Mouse (Mus musculus) midbrain, embryonic 10.5 days (tissue): ENCODE measurements around the gene Eif2s2. TPM values are rescaled to one million over a fixed set of nuclear protein-coding genes. Genes with fewer than 3 reads are reported as not detected.
"Not testable (repeated sequence)": the region's sequence is repeated elsewhere in the genome, so short reads cannot be mapped to it uniquely, and the experiment has no call there.

ENCODE experiments used
- DNase-seq: peaks from one replicate; pipeline ENCODE4 v3.0.0-alpha.2; 2017; ENCODE audit warnings: low spot score
- H3K27ac ChIP-seq: fragments of 300-500 bp; sonication (generic); replicated peaks from 2 replicates; pipeline ENCODE4 v1.5.1; 2016; ENCODE audit warnings: mild to moderate bottlenecking
- H3K27me3 ChIP-seq: fragments of 300-500 bp; sonication (generic); 2 replicates; pipeline ENCODE4 v1.6.1; 2016; ENCODE audit warnings: low read depth, mild to moderate bottlenecking; ENCODE audit not compliant: poor library complexity, severe bottlenecking
- H3K36me3 ChIP-seq: fragments of 300-500 bp; sonication (generic); 2 replicates; pipeline ENCODE4 v1.6.1; 2016; ENCODE audit warnings: mild to moderate bottlenecking, moderate library complexity
- H3K4me1 ChIP-seq: fragments of 300-500 bp; sonication (generic); 2 replicates; pipeline ENCODE4 v1.6.1; 2016
- H3K4me3 ChIP-seq: fragments of 300-500 bp; sonication (generic); 2 replicates; pipeline ENCODE4 v1.5.1; 2016; ENCODE audit warnings: mild to moderate bottlenecking, moderate library complexity
- H3K9me3 ChIP-seq: fragments of 300-500 bp; sonication (generic); replicated peaks from 2 replicates; pipeline ENCODE4 v1.6.1; 2016; ENCODE audit warnings: mild to moderate bottlenecking
- WGBS: fragments of 180-500 bp; shearing (Covaris S2); methylation state at CpG from one replicate; pipeline ENCODE4 v1.1.7; 2016; 5-methylcytosine and 5-hydroxymethylcytosine counted together
- polyA plus RNA-seq: library from polyadenylated mRNA; unstranded; fragments of >200 nt; fragmentation: Nextera tagmentation; extraction: Ambion mirVana; gene quantifications from 2 replicates; pipeline ENCODE4 v1.2.1, GENCODE M21; 2016

The Eif2s2 gene
- polyA plus RNA-seq, 1 experiment from 2014 or later = 119 TPM

DNA sequence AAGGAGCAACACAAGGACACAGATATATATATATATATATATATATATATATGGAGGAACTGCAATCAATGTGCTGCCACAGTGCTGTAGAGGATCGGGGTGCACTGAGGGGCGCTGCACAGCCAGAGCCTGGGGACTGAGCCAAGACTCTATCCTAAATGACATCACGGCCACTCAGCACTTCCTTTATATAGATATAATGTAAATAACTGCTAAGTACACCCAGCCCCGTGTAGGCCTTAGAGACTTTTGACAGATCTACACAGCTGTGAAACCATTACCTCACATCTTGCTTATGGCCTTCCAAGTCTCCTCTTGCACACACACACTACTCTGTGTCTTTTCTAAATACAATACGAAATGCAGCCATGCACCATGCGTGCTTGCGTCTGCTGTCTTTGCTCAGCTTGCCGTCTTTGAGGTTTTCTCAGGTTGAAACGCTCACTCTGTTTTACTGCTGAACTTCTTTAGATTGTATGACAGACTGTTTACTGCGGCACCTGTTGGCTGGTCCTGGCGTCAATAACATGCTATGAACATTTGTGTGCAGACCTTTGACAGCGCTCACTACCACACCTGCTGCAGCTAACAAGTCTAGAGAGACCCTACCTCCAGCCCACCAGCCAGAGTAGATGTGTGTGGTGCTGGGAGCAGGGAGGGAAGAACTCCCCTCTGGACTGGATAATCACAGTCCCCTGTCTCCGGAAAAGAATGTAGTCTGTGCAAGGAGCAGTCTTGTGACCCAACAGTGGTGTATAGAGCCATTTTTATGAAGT, 25.3 kb upstream of the Eif2s2 start:
- no peak for DNase-seq
- Histone ChIP-seq H3K4me1 (no peaks in the 10 kb centered on the region), H3K9me3 (no peaks in the 10 kb centered on the region), H3K27ac (no peak overlapping the region), H3K4me3 (no peak overlapping the region), H3K27me3 (no peaks in the 10 kb centered on the region), H3K36me3 (no peaks in the 10 kb centered on the region)
- 85% methylated on average over 13 of the region's 13 CpGs for WGBS

DNA sequence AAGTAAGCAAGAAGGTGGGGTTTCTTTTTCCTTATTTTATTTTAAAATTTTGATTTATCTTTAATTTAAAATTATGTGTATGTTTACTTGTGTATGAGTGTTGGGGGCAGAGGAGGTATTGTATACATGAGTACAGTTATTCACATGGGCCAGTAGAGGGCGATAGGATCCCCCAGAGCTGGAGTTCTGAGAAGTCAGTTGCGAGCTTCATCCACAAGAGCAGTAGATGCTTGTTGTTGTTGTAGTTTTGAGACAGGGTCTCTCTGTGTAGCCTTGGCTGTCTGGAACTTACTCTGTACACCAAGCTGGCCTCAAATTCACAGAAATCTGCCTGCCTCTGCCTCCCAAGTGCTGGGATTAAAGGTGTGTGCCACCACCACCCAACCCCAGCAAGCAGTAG, 23.8 kb upstream of the Eif2s2 start:
- no peaks in the 10 kb centered on the region for H3K9me3 ChIP-seq
- H3K4me3 ChIP-seq = no peak overlapping the region
- no peak overlapping the region for H3K27ac ChIP-seq
- 15% methylated on average over 2 of the region's 2 CpGs for WGBS
- DNase-seq = no peak
- H3K4me1 ChIP-seq = no peaks in the 10 kb centered on the region
- no peaks in the 10 kb centered on the region for H3K36me3 ChIP-seq
- no peaks in the 10 kb centered on the region for H3K27me3 ChIP-seq

GRCm38 (mm10) chr2:154915922-154916541, 23.3 kb upstream of the Eif2s2 start:
- no peaks in the 10 kb centered on the region for H3K36me3 ChIP-seq
- H3K4me3 ChIP-seq = no peak overlapping the region
- no peaks in the 10 kb centered on the region for H3K9me3 ChIP-seq
- H3K27me3 ChIP-seq = no peaks in the 10 kb centered on the region
- H3K27ac ChIP-seq = no peak overlapping the region
- WGBS = 85% methylated on average over 12 of the region's 12 CpGs
- no peak for DNase-seq
- H3K4me1 ChIP-seq = no peaks in the 10 kb centered on the region

- no peaks in the 10 kb centered on the region for H3K36me3 ChIP-seq
- no peaks in the 10 kb centered on the region for H3K9me3 ChIP-seq
- no peak for DNase-seq
- WGBS = 80% methylated on average over 6 of the region's 6 CpGs
- no peaks in the 10 kb centered on the region for H3K27me3 ChIP-seq
- no peak overlapping the region for H3K4me3 ChIP-seq
- no peaks in the 10 kb centered on the region for H3K4me1 ChIP-seq
- no peak overlapping the region for H3K27ac ChIP-seq
Measured at GRCm38 (mm10) chr2:154909789-154910188, 17.1 kb upstream of the Eif2s2 start.

DNA sequence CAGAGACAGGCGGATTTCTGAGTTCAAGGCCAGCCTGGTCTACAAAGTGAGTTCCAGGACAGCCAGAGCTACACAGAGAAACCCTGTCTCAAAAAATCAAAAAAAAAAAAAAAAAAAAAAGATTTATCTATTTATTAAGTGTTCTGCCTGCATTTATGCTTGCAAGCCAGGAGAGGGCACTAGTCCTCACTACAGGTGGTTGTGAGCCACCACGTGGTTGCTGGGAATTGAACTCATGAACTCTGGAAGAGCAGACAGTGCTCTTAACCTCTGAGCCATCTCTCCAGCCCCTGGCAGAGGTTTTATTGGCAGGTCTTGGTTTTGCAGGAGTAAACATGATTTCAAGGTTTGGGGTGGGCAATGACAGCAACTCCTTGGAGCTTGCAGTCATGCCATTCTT, 15.5 kb upstream of the Eif2s2 start:
- WGBS = 48% methylated on average over 2 of the region's 2 CpGs
- H3K36me3 ChIP-seq, H3K4me3 ChIP-seq, H3K9me3 ChIP-seq, H3K27ac ChIP-seq, H3K27me3 ChIP-seq, H3K4me1 ChIP-seq, DNase-seq: not testable (repeated sequence)

GRCm38 (mm10) chr2:154905796-154906195, 13.1 kb upstream of the Eif2s2 start:
- no peaks in the 10 kb centered on the region for H3K27me3 ChIP-seq
- no peaks in the 10 kb centered on the region for H3K4me1 ChIP-seq
- 52% methylated on average over 2 of the region's 2 CpGs for WGBS
- no peaks in the 10 kb centered on the region for H3K9me3 ChIP-seq
- no peaks in the 10 kb centered on the region for H3K36me3 ChIP-seq
- no peak overlapping the region for H3K27ac ChIP-seq
- no peak for DNase-seq
- no peak overlapping the region for H3K4me3 ChIP-seq

- DNase-seq = no peak
- no peaks in the 10 kb centered on the region for H3K9me3 ChIP-seq
- no peaks in the 10 kb centered on the region for H3K4me1 ChIP-seq
- 96% methylated on average over 3 of the region's 3 CpGs for WGBS
- no peak overlapping the region for H3K27ac ChIP-seq
- no peak overlapping the region for H3K4me3 ChIP-seq
- H3K27me3 ChIP-seq = no peaks in the 10 kb centered on the region
- H3K36me3 ChIP-seq = no peaks in the 10 kb centered on the region
Measured at GRCm38 (mm10) chr2:154902111-154902510, 9.4 kb upstream of the Eif2s2 start.

- H3K4me3 ChIP-seq, DNase-seq, H3K27ac ChIP-seq, H3K27me3 ChIP-seq, H3K9me3 ChIP-seq, H3K4me1 ChIP-seq, H3K36me3 ChIP-seq: not testable (repeated sequence)
- WGBS = 89% methylated on average over 4 of the region's 4 CpGs
Measured at GRCm38 (mm10) chr2:154899412-154899811, 6.7 kb upstream of the Eif2s2 start.

DNA sequence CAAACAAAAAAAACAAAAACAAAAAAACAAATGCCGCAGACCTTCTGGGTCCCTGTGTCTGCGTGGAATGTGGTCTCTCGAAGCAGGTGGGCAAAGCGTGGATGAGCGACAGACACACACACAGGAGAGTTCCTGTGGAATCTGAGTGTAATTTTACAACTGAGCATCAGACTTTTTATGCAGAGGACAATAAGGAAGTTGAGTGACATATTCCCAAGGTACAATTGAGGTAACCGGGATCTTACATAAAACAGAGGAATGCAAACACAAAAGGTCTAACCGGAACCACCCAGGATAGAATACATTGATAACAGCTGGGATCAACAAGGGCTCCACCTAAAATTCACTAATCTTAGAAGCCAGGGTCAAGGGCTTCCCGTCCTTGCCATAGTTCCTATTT, 6.3 kb upstream of the Eif2s2 start:
- not testable (repeated sequence) for H3K4me3 ChIP-seq, H3K27me3 ChIP-seq, H3K36me3 ChIP-seq, H3K4me1 ChIP-seq, DNase-seq, H3K9me3 ChIP-seq, H3K27ac ChIP-seq
- 92% methylated on average over 8 of the region's 8 CpGs for whole genome bisulfite sequencing

DNA sequence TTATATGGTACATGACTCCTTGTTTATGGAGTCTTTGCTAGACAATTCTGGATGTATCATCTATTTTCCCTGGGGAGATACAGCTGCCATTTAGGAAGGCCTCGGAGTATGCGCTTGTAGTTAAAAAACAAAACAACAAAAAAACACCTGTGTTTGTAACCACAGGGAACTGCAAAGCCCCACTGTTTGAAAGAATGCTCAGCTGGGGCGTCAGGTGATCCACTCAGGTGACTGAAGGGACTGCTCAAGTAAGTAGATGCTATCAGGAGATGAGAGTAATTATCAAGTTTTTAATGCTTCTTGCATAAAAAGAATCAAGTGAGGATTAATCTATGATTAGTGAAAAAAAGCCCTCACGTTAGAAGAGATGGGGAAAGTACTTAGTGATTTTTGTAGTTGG, 813 bp upstream of the Eif2s2 start:
- no peak for DNase-seq
- Histone ChIP-seq H3K36me3 (peaks cover 7% of the 10 kb centered on the region), H3K4me1 (peaks cover 29% of the 10 kb centered on the region), H3K9me3 (no peaks in the 10 kb centered on the region), H3K27ac (no peak overlapping the region), H3K4me3 (peak overlapping the region; percentile 97), H3K27me3 (peaks cover 10% of the 10 kb centered on the region)
- 58% methylated on average over 4 of the region's 4 CpGs for WGBS

DNA sequence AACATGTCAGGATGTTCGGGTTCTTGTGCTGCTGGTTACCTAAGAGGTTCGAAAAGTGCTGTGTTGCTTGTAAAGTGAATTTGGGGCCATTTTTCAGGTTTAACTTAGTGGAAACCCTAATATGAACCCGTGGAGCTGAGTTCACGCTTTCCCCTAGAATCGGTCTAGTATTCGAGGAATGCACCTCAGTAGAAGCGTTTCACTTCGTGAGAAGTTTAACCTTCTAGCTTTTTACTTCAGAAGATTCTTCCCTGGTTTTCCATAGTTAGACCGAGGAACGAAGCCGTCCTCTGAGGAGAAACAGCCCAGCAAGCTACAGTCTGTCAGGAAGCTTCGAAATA, 280 bp upstream of the Eif2s2 start:
- H3K4me1 ChIP-seq = peaks cover 29% of the 10 kb centered on the region
- 13% methylated on average over 12 of the region's 12 CpGs for WGBS
- no peaks in the 10 kb centered on the region for H3K9me3 ChIP-seq
- H3K27me3 ChIP-seq = peaks cover 10% of the 10 kb centered on the region
- peak overlapping the region; percentile 97 for H3K4me3 ChIP-seq
- DNase-seq = no peak
- peak overlapping the region; percentile 95 for H3K27ac ChIP-seq
- H3K36me3 ChIP-seq = peaks cover 13% of the 10 kb centered on the region

GRCm38 (mm10) chr2:154891585-154891984, 1.1 kb downstream of the Eif2s2 start:
- no peak for DNase-seq
- peaks cover 10% of the 10 kb centered on the region for H3K27me3 ChIP-seq

DNA sequence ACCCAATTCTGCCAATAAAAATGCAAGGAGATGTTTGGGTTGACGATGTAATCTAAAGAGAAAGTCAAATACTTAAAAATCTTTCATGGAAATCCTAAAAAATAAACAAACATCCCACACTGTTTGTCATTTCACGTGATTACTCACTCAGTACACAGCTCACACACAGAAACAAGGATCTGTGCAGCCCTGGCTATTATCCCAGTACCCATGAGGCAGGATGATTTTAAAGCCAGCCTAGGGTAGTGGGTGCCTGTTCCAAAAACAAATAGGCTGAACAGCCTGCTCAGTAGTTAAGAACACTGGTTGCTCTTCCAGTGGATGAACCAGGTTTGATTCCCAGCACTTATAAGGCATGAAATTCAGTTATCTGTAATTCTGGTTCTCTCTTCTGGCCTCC, 16.1 kb downstream of the Eif2s2 start:
- no peak overlapping the region for H3K27ac ChIP-seq
- no peaks in the 10 kb centered on the region for H3K4me1 ChIP-seq
- no peak overlapping the region for H3K4me3 ChIP-seq
- WGBS = 92% methylated on average over 2 of the region's 2 CpGs
- DNase-seq = no peak
- peaks cover 97% of the 10 kb centered on the region for H3K36me3 ChIP-seq
- H3K9me3 ChIP-seq = no peaks in the 10 kb centered on the region
- no peaks in the 10 kb centered on the region for H3K27me3 ChIP-seq

More at GRCm38 (mm10) chr2:154891585-154891984, 1.1 kb downstream of the Eif2s2 start:
- H3K4me3 ChIP-seq = peak overlapping the region; percentile 97
- H3K36me3 ChIP-seq = peaks cover 27% of the 10 kb centered on the region
- H3K27ac ChIP-seq = peak overlapping the region; percentile 95
- no peaks in the 10 kb centered on the region for H3K9me3 ChIP-seq
- WGBS = 19% methylated on average over 2 of the region's 2 CpGs
- peaks cover 29% of the 10 kb centered on the region for H3K4me1 ChIP-seq
